Mouse (Mus musculus) C2C12 (cell line): ENCODE results near the gene Atp5j.

Experiments
- CTCF ChIP-seq: IDR thresholded peaks from one replicate; pipeline ENCODE4 v1.5.1; 2011; ENCODE audit not compliant: control insufficient read depth, insufficient read depth, insufficient read length
- MAX ChIP-seq: IDR thresholded peaks from one replicate; pipeline ENCODE4 v1.6.1; 2011; ENCODE audit warnings: mild to moderate bottlenecking, control low read depth
- MYOD1 ChIP-seq: IDR thresholded peaks from one replicate; pipeline ENCODE4 v1.6.1; 2011; ENCODE audit warnings: low read depth; ENCODE audit not compliant: control insufficient read depth, insufficient read length
- MYOG ChIP-seq: IDR thresholded peaks from one replicate; pipeline ENCODE4 v1.6.1; 2011; ENCODE audit not compliant: control insufficient read depth, insufficient read length; ENCODE audit errors: extremely low read depth
- USF1 ChIP-seq: IDR thresholded peaks from one replicate; pipeline ENCODE4 v1.6.1; 2011; ENCODE audit warnings: low read depth, mild to moderate bottlenecking, control low read depth, moderate library complexity

DNA sequence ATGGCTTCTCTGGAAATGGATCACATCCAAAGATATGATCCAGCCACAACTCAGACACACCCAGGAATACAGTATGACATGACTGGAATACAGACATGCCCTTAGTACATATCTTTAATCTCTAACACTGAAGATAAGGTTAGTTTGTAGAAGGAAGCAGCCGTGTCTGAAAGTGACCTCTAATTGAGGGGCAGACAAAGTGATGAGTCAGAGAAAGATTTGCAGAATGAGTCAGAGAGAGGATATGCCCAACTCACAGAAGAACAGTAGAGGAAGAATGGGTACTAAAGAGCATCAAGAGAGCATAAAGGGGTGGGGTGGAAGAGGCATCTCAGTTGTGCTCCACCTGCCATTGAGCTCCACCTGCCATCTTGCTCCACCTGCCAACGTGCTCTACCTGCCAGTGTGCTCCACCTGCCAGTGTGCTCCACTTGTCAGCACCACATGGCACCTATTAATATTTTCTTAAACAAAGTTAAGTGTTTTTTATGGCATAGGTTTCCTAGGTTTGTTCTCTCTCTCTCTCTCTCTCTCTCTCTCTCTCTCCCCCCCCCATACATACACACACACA is 44.7 kb downstream of the Atp5j start:
- TF ChIP-seq USF1: no peak
- TF ChIP-seq MAX: no peak
- TF ChIP-seq MYOG: no peak
- no peak for TF ChIP-seq CTCF
- peak; percentile 57 for TF ChIP-seq MYOD1
